Mouse (Mus musculus): ENCODE measurements around the gene Dnajc12.
"Not testable (repeated sequence)": the region's sequence is repeated elsewhere in the genome, so short reads cannot be mapped to it uniquely, and the experiment has no call there.

Gene Dnajc12

DNA sequence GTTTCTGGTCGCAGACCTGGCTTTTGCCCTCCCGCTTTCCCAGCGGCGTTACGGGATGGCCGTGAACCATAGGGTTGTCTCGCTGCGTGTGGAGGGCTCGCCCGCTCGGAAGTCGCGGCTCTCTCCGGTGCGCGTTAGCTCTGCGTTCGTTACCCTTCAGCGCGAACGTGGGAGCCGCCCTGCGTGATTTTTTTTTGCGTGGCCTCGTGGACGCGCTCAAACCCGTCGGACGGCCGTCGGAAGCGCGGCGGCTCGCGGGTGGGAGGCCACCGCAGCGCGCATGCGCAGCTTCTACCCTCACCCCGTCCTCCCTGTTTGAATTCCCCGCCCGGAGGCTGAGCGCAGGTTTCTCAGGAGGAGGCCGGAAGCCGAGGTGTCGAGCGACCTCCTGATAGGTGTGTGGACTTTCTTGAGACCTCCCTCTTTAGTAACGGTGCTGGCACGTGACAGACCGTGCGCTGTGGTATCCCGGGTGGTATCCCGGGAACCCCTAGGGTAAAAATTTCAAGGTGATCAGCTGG lies 47.6 kb downstream of the Dnajc12 start, which contains the start of gene Ctnna3:
Gene Ctnna3 (plus strand): TSS at position 314 of the 521 bp plus-strand sequence.
- DNase-seq (ENCODE audit: low spot score), result peak; percentile 90

DNA sequence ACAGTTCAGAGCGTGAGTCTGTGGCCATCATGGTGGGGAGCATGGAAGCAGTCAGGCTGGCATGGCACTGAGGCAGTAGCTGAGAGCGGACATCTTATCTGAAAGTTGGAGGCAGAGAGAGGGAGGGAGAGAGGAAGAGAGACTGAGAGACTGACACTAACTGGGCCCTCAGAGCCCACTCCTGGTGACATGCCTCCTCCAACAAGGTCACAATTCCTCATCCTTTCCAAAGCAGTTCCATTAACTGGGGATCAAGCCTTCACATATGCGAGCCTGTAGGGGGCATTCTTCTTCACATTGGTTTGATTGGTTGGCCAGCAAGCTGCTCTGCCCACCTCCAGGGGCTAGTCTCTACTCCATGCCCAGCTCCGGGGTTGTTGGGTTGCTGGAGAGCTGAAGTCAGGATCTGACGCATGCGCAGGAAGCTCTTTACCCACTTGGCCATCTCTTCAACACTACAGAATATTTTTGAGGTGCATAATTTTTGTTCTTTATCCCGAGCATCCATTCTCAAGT lies 49.0 kb downstream of the Dnajc12 start:
- DNase-seq (ENCODE audit: low spot score), result no peak

DNA sequence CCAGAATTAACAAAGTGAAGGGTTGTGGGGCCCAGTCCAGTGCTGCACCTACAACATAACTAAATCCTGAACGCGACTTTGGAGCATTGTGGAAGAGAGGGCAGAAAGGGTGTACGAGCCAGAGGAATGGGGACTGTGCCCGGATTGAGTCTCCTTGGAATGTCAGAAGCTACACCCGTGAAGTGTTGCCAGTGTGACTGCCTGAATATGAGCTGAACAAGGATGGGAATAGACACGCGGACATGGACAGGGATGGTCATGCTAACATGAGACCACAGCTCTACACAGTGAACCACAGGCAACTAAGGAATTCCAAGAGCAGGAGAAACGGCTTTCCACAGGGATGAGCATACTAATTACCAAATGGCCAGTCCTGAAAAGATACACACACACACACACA lies 49.9 kb downstream of the Dnajc12 start:
- no peak for DNase-seq (ENCODE audit: low spot score)

DNA sequence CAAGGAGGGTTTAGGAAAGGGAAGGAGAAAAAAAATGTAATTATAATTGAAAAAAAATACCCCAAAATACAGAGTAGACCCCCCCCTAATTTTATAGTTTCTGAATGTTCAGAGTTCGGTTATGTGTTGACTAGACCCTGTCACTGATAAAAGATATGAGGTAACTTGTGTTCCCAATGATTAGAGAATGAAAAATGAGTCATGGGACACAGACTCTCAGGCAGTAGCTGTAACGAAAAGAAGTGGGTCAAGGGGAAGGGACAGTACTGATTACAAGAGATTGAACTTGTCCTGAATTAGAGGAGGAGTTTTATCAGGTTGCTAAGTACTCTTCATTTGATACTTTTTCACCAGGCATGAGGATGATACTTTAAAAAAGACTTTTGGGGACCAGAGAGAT lies 50.6 kb downstream of the Dnajc12 start:
- no peak for DNase-seq (ENCODE audit: low spot score)

DNA sequence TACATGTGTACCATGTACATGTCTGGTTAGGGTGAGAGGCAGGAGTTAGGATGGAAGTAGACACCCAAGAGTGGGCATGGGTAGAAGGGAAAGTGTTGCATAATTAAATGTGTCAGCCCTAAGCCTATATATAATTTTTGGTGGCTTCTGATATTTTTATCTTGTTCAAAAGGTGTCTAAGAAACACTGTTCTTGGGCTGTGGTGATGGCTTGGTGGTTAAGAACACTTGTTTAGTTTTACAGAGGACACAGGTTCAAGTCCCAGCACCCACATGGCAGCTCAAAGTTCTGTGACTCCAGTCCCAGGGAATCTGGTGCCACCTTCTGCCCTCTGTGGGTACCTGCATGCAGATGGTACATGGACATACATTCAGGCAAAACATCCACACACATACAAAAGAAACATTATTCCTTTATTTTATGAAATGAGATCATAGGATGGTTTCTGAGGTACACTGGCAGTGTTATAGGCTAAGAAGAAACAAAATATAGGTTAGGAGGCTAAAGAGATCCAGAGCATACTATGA lies 56.6 kb downstream of the Dnajc12 start:
- DNase-seq (ENCODE audit: low spot score), result no peak

DNA sequence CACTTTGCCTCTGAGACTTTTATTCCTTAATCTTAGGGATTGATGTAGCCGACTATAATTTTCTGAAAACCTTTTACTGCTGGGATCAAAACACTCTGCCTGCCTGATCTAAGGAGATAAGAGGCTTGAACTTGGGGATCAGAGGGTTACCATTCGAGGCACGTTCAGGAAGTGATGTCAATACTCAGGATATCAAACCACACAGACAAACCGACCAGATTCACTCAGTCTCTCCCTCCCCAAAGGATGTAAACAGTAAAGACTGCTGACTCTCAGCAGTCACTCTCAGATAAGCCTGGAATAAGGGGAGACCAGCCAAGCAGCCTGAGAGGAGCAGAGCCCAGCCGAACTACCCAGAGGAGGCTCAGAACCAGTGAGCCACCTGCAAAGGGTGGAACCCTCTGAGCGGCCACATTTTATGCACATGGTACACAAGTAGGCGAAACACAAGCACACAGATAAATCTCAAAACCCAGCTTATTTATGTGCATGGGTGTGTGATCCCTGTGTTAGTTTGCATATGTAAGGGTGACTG lies 57.5 kb downstream of the Dnajc12 start:
- DNase-seq (ENCODE audit: low spot score), result no peak

DNA sequence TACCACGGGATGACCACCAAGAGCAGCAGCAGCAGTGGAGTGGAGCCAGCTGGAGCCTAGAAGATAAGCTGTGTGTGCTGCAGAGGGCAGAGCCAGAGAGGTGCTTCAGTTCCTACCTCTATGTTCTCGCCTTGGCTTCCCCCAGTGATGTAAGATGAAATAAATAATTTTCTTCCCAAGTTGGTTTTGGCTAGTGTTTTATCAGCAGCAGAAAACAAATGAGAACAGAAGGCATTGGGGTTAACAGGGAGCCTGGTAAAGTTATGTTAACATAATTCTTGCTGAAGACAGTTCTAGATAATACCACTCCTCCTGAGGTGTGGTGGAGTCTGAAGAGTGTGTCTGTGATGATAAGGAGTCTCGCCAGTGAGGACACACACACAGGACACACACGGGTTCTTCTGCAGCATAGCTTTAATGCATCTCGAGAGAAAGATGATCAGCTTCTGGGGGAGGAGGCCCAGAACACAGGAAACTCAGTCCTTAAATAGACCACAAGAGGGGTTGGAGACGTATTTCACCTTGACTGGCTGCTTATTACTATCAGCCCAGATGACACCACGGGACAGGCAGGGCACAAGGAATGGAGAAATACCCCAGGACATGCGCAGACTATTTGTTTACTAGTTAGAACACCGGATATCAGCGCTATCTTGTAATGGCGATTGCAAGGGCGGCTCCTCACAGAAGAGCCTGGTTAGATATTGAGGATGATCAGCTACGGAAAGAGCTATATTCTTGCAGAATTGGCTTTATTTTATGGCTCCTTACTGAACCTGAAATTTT lies 62.6 kb downstream of the Dnajc12 start:
- DNase-seq (ENCODE audit: low spot score), result not testable (repeated sequence)

DNA sequence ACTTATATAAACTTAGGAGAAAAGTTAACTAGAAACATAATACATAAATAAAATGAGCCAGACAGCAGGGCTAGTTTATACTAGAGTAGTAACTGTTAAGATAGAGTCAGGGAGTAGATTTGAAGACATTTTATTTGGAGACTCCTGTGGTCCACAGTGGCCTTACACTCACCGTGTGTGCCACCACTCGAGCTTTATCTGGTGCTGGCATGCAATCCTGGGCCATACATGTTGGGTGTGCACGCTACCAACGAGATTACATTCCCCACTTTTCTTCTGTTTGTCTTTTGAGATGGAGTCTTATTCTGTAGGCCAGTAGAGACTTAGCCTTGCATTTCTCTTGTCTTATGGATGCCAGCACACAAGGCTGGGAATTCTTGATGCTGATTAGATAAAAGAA lies 71.7 kb downstream of the Dnajc12 start:
- DNase-seq (ENCODE audit: low spot score), result no peak

DNA sequence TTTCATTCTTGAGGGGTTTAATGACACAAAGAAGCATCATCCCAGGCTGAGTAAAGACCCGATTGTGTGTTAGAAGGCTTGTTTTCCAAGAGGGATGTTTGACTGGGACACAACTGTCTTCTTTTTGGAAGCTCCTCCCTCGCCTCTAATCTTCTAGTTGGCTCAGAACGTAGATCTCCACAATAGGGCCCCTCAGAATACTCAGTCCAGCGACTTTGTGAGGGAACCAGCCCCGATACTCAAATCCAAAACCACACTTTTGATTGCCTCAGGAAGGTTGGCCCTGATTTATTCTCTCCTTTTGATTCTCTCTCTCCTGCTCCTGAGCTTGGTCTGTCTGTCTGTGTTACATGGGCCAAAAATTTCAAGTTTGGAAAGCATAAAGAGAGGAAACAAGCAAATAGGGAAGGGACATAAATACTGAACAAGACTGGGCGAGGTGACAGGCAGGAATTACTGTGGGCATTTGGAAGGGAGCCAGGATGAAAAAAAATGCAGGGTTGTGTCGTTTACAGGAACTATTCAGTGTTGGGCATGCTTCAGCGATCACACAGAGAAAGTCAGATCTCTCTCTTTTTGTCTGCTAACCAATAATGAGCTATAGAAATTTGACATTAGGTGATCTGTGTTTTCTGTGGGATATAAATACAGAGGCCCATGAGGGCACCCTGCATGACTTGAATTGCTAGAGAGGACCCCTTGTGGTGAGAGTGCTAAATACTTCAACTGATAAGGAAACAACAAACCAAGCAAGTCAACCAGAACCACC lies 73.1 kb downstream of the Dnajc12 start:
- DNase-seq (ENCODE audit: low spot score), result peak; percentile 7

DNA sequence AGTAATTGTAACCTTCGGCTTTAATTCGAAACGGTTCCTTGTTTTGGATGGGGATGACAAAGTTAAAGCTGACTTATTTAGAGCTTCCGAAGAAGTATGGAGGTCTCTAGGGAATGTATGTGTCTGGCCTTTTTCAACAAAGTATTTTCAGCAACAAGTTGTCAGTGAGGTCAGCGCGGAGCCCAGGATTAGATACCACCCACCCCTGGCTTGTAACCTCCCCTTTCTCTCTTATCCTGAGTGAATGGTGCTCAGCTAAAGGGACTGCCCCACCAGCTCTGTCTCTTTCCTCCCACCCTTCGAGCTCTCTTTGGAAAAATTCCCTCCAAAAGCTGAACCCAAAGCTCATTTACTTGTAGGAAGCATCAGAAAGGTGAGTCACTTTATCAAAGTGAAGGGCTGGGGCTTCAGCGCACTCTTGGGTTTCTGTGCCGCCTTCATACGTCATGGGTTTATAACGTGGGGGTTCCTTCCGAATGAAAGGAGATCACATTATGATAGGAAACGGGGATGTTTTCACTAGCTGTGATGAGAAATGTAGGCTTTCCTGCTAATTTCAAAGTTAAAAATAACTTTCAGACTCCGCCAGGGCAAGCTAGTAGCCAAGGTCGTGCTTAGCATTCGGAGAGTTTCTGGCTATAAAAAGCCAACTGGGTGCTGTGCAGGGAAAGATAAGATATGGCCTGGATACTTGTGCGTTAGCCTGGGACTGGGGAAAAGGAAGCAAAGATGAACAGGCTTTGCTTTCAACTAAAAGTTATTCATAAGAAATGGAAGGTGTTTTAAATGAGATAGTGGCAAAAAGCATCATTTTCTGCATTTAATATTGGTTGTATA lies 75.3 kb downstream of the Dnajc12 start:
- no peak for DNase-seq (ENCODE audit: low spot score)

Measured in retina, embryonic 14.5 days (tissue).